Mouse (Mus musculus) neural tube, postnatal 0 days (tissue): ENCODE results near the gene Erg. TPM values are rescaled to one million over a fixed set of nuclear protein-coding genes. Genes with fewer than 3 reads are reported as not detected.

Source experiments
- polyA plus RNA-seq: library from polyadenylated mRNA; unstranded; fragments of >200 nt; fragmentation: Nextera tagmentation; extraction: Ambion mirVana; gene quantifications from 2 replicates; pipeline ENCODE4 v1.2.1, GENCODE M21; 2015

Gene Erg
- polyA plus RNA-seq: 1.3 and 3.0 TPM in 2 replicates

DNA sequence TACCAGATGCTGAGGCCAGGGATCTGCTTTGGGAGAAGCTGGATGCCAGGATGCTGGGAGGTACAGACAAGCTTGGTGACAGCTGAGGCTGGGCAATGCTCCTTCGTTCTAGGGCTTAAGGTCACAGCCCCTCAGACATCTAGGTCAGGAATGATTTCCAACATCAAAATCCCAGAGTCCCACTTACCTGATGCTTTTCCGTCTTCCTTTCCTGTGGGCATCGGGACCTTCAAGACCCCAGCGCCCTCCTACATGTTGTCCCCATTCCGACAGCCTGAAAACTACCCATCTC lies at the start of gene Erg:
Erg (minus strand) TSS at position 283 of the 292 bp plus-strand sequence.

Other genes starting within 250 kb of the Erg start
- 20.5 and 22.7 TPM in 2 replicates for gene Ets2, start 115.5 kb upstream of the Erg start, polyA plus RNA-seq